Mouse (Mus musculus) lung, postnatal 0 days (tissue): ENCODE results near the gene Sorcs2. TPM values are rescaled to one million over a fixed set of nuclear protein-coding genes. Genes with fewer than 3 reads are reported as not detected.
A peak's percentile ranks its signal among the peaks of the same experiment; 100 is the strongest.

Experiments
- ATAC-seq: fragments of 200-750 bp; cut with Nextera tagmentation; 2 replicates; pipeline ENCODE4 v1.8.0; 2017; ENCODE audit warnings: moderate library complexity
- DNase-seq: peaks from one replicate; pipeline ENCODE4 v3.0.0-alpha.2; 2016; ENCODE audit warnings: low spot score
- H3K27ac ChIP-seq: fragments of 300-500 bp; sonication (generic); 2 replicates; pipeline ENCODE4 v1.5.1; 2014; ENCODE audit warnings: antibody characterized with exemption, mild to moderate bottlenecking, low read length, mixed read lengths
- H3K27me3 ChIP-seq: fragments of 300-500 bp; sonication (generic); replicated peaks from 2 replicates; pipeline ENCODE4 v1.6.1; 2014; ENCODE audit warnings: low read length, mixed read lengths; ENCODE audit not compliant: insufficient read depth
- H3K36me3 ChIP-seq: fragments of 300-500 bp; sonication (generic); 2 replicates; pipeline ENCODE4 v1.6.1; 2014; ENCODE audit warnings: low read length, mixed read lengths; ENCODE audit not compliant: insufficient read depth
- H3K4me1 ChIP-seq: fragments of 300-500 bp; sonication (generic); 2 replicates; pipeline ENCODE4 v1.6.1; 2014; ENCODE audit warnings: antibody characterized with exemption, low read depth, low read length, mixed read lengths; ENCODE audit not compliant: insufficient read depth
- H3K4me2 ChIP-seq: fragments of 300-500 bp; sonication (generic); replicated peaks from 2 replicates; pipeline ENCODE4 v1.6.1; 2014; ENCODE audit warnings: low read depth, mild to moderate bottlenecking, low read length, moderate library complexity, mixed read lengths
- H3K4me3 ChIP-seq: fragments of 300-500 bp; sonication (generic); 2 replicates; pipeline ENCODE4 v1.5.1; 2014; ENCODE audit warnings: low read depth, low read length
- H3K9ac ChIP-seq: fragments of 300-500 bp; sonication (generic); replicated peaks from 2 replicates; pipeline ENCODE4 v1.6.1; 2014; ENCODE audit warnings: low read depth, mild to moderate bottlenecking
- H3K9me3 ChIP-seq: fragments of 300-500 bp; sonication (generic); 2 replicates; pipeline ENCODE4 v1.6.1; 2016; ENCODE audit warnings: low read length, mixed read lengths
- CTCF ChIP-seq: IDR thresholded peaks from 2 replicates; pipeline ENCODE4 v1.5.1; 2016; ENCODE audit warnings: antibody characterized with exemption, mild to moderate bottlenecking
- EP300 ChIP-seq: IDR thresholded peaks from 2 replicates; pipeline ENCODE4 v1.6.1; 2016; ENCODE audit warnings: antibody characterized with exemption, mild to moderate bottlenecking, control low read depth
- WGBS: fragments of 180-500 bp; shearing (Covaris S2); extraction: QIAGEN DNeasy Blood & Tissue Kit; methylation state at CpG from one replicate; pipeline ENCODE4 v1.1.7; 2014; 5-methylcytosine and 5-hydroxymethylcytosine counted together
- polyA plus RNA-seq: library from polyadenylated mRNA; unstranded; fragments of >200 nt; fragmentation: Nextera tagmentation; extraction: Ambion mirVana; gene quantifications from 2 replicates; pipeline ENCODE4 v1.2.1, GENCODE M21; 2015

Sorcs2 gene
- polyA plus RNA-seq, 1 experiment from 2014 or later = 9.4 TPM

GRCm38 (mm10) chr5:36176409-36176808, 221.5 kb downstream of the Sorcs2 start:
- H3K4me3 ChIP-seq = no peak overlapping the region
- ATAC-seq (peak; percentile 21; the same call in 1 of the 2 replicates), DNase-seq (peak; percentile 56)
- H3K27me3 ChIP-seq = no peaks in the 10 kb centered on the region
- no peak overlapping the region for H3K4me2 ChIP-seq
- TF ChIP-seq EP300 (no peak), CTCF (no peak)
- no peak overlapping the region for H3K27ac ChIP-seq
- 57% methylated on average over 11 of the region's 11 CpGs for WGBS
- H3K9ac ChIP-seq = no peak overlapping the region
- no peaks in the 10 kb centered on the region for H3K36me3 ChIP-seq
- H3K4me1 ChIP-seq = no peaks in the 10 kb centered on the region
- H3K9me3 ChIP-seq = no peaks in the 10 kb centered on the region

- Histone ChIP-seq H3K9me3 (no peaks in the 10 kb centered on the region), H3K4me1 (no peaks in the 10 kb centered on the region), H3K27me3 (no peaks in the 10 kb centered on the region), H3K36me3 (no peaks in the 10 kb centered on the region), H3K9ac (no peak overlapping the region), H3K4me3 (no peak overlapping the region), H3K27ac (no peak overlapping the region), H3K4me2 (no peak overlapping the region)
- DNase-seq = no peak
- TF ChIP-seq EP300 (no peak), CTCF (no peak)
- 66% methylated on average over 9 of the region's 9 CpGs for WGBS
- no peak for ATAC-seq
Observed at GRCm38 (mm10) chr5:36174569-36175115, 223.3 kb downstream of the Sorcs2 start.

GRCm38 (mm10) chr5:36168963-36169650, 228.8 kb downstream of the Sorcs2 start:
- no peak for ATAC-seq
- no peaks in the 10 kb centered on the region for H3K27me3 ChIP-seq
- no peak for DNase-seq
- H3K4me1 ChIP-seq = no peaks in the 10 kb centered on the region
- no peak overlapping the region for H3K4me2 ChIP-seq
- no peaks in the 10 kb centered on the region for H3K9me3 ChIP-seq
- 64% methylated on average over 14 of the region's 14 CpGs for WGBS
- TF ChIP-seq EP300 (no peak), CTCF (no peak)
- no peak overlapping the region for H3K9ac ChIP-seq
- H3K27ac ChIP-seq = no peak overlapping the region
- no peaks in the 10 kb centered on the region for H3K36me3 ChIP-seq
- H3K4me3 ChIP-seq = no peak overlapping the region

GRCm38 (mm10) chr5:36166346-36167013, 231.5 kb downstream of the Sorcs2 start:
- DNase-seq (no peak), ATAC-seq (no peak)
- H3K9ac ChIP-seq = no peak overlapping the region
- H3K9me3 ChIP-seq = no peaks in the 10 kb centered on the region
- no peak overlapping the region for H3K27ac ChIP-seq
- WGBS = 72% methylated on average over 6 of the region's 6 CpGs
- no peaks in the 10 kb centered on the region for H3K4me1 ChIP-seq
- no peak overlapping the region for H3K4me2 ChIP-seq
- no peaks in the 10 kb centered on the region for H3K36me3 ChIP-seq
- no peak overlapping the region for H3K4me3 ChIP-seq
- no peaks in the 10 kb centered on the region for H3K27me3 ChIP-seq
- TF ChIP-seq EP300 (no peak), CTCF (no peak)

- Histone ChIP-seq H3K4me1 (no peaks in the 10 kb centered on the region), H3K27ac (no peak overlapping the region), H3K27me3 (no peaks in the 10 kb centered on the region), H3K4me3 (no peak overlapping the region), H3K4me2 (no peak overlapping the region), H3K9me3 (no peaks in the 10 kb centered on the region), H3K36me3 (no peaks in the 10 kb centered on the region), H3K9ac (no peak overlapping the region)
- ATAC-seq (no peak), DNase-seq (no peak)
- TF ChIP-seq EP300 (no peak), CTCF (no peak)
- 72% methylated on average over 21 of the region's 21 CpGs for WGBS
Observed at GRCm38 (mm10) chr5:36165424-36166302, 232.3 kb downstream of the Sorcs2 start.
